Mouse (Mus musculus) erythroblast, embryonic 14.5 days (primary cell): ENCODE data around the gene Abca12.

Experiments used
- GATA1 ChIP-seq: IDR thresholded peaks from 2 replicates; pipeline ENCODE4 v1.6.1; 2012; ENCODE audit warnings: low read length, inconsistent platforms, mixed read lengths
- TAL1 ChIP-seq: IDR thresholded peaks from 3 replicates; pipeline ENCODE4 v1.6.1; 2012; ENCODE audit warnings: low read length, inconsistent platforms, mixed read lengths

GRCm38 (mm10) chr1:71367770-71368169 lies 46.9 kb downstream of the Abca12 start:
- TF ChIP-seq GATA1: no peak
- no peak for TF ChIP-seq TAL1
